In the genomic region with DNA sequence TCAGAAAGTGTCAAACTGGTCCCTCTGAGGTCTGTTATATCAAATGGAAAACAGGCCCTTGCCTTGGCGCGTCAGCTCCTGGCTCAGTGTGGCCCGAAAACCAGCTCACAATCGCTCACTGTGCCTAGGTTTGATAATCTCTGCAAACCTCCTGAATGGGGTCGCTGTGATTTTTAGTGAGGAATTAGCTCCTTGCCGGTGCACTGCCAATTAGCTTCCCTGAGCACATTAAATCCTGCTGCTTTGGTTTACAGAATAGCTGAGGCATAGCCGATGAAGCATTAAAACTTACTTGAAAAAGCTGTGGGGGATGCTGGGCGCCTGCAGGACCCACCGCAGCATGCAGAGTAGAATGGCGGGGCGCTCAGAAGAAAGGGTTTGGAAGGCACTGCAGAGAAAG, we compare ENCODE assay signal across 8 mouse cellular contexts. TPM values are rescaled to one million over a fixed set of nuclear protein-coding genes. Genes with fewer than 3 reads are reported as not detected.
A peak's percentile ranks its signal among the peaks of the same experiment; 100 is the strongest.
DNase-seq lines count a peak whose midpoint lies in the region; ATAC-seq lines count a peak whose summit lies in the region.
"Had no signal": no experiment of that assay in that cellular context is flagged by ENCODE, and none has a peak within 500 bp of the region (broad histone marks: within the 10 kb centered on the region; RNA-seq: fewer than 3 reads in every experiment).

No protein-coding gene starts in this region.

- peaks cover 7% of the 10 kb centered on the region; the same call in 1 of the 2 replicates for H3K4me1 ChIP-seq in embryonic facial prominence, embryonic 14.5 days (ENCODE audit: control insufficient read depth, insufficient read depth, low read length)
- peaks cover 48% of the 10 kb centered on the region for H3K4me1 ChIP-seq in limb, embryonic 10.5 days

- peak; percentile 46 to 59 for DNase-seq in right cerebral cortex, postnatal 10 days (ENCODE audit: low spot score in 2 of 2)
- DNase-seq in right cerebral cortex, adult 2 months (ENCODE audit: low spot score in 2 of 2), result no peak
- DNase-seq in embryonic facial prominence, embryonic 14.5 days (ENCODE audit: low spot score), result peak; percentile 23
- peak; percentile 56 for DNase-seq in limb, embryonic 10.5 days (ENCODE audit: low spot score)
- DNase-seq in right cerebral cortex, postnatal 4 days, result peak; percentile 6
- DNase-seq in lung, postnatal 10 days, result no peak

- no peak overlapping the region for H3K9ac ChIP-seq in embryonic facial prominence, embryonic 14.5 days (ENCODE audit: low read depth, low read length)

- H3K27ac ChIP-seq in embryonic facial prominence, embryonic 14.5 days (replicated peaks; ENCODE audit: low read depth, low read length), result no peak overlapping the region
- H3K27ac ChIP-seq in limb, embryonic 10.5 days, result peak overlapping the region; percentile 75

- no peaks in the 10 kb centered on the region for H3K36me3 ChIP-seq in embryonic facial prominence, embryonic 14.5 days (ENCODE audit: control insufficient read depth, insufficient read depth, low read length)
- H3K36me3 ChIP-seq in limb, embryonic 10.5 days, result no peaks in the 10 kb centered on the region

- H3K4me2 ChIP-seq in embryonic facial prominence, embryonic 14.5 days (ENCODE audit: low read depth, low read length), result peak overlapping the region; percentile 13; the same call in 1 of the 2 replicates

- no peak overlapping the region for H3K4me3 ChIP-seq in embryonic facial prominence, embryonic 14.5 days (ENCODE audit: low read depth, low read length)
- H3K4me3 ChIP-seq in limb, embryonic 10.5 days, result 0 out of 2 replicates have a peak overlapping the region, but pooled peaks have one; percentile 11

- H3K27me3 ChIP-seq in embryonic facial prominence, embryonic 14.5 days (replicated peaks; ENCODE audit: control insufficient read depth, insufficient read depth, low read length), result peaks cover 17% of the 10 kb centered on the region
- no peaks in the 10 kb centered on the region; the same call in 1 of the 2 replicates for H3K27me3 ChIP-seq in limb, embryonic 10.5 days (ENCODE audit: low read depth, poor library complexity, severe bottlenecking)

- 8% methylated on average over 11 of the region's 11 CpGs for WGBS in embryonic facial prominence, embryonic 14.5 days
- 15% methylated on average over 11 of the region's 11 CpGs for WGBS in limb, embryonic 10.5 days

- H3K9me3 ChIP-seq in embryonic facial prominence, embryonic 14.5 days (ENCODE audit: control insufficient read depth, low read length), result no peaks in the 10 kb centered on the region
- H3K9me3 ChIP-seq in limb, embryonic 10.5 days (replicated peaks), result no peaks in the 10 kb centered on the region

- no peak for ATAC-seq in embryonic facial prominence, embryonic 14.5 days (ENCODE audit: low read depth)
- ATAC-seq in inflammation-experienced regulatory T-cells, adult 6 months, result no peak

RNA-seq across cellular contexts. Expression of a gene that starts 15.4 kb away (rescaled TPM):
- 0.19 and 1.5 TPM in 2 replicates for polyA plus RNA-seq in embryonic facial prominence, embryonic 14.5 days (2014; fragmentation: Nextera tagmentation; extraction: Ambion mirVana)
- polyA plus RNA-seq in limb, embryonic 10.5 days (2016; fragmentation: Nextera tagmentation; extraction: Ambion mirVana), result 0.11 and 1.4 TPM in 2 replicates
- polyA plus RNA-seq in inflammation-experienced regulatory T-cells, adult 6 months (2017; shearing (Covaris generic)), result not detected
- polyA plus RNA-seq: liver, adult 2 months had no signal

Comparison
In these comparisons a context has a peak if more than half of its experiments do, and no peak if none do; other contexts are left out.
1. DNase-seq: peak in right cerebral cortex, postnatal 10 days (2 of 2), embryonic facial prominence, embryonic 14.5 days (single experiment), limb, embryonic 10.5 days (single experiment) and right cerebral cortex, postnatal 4 days (single experiment); none in right cerebral cortex, adult 2 months (0 of 2) and lung, postnatal 10 days (single experiment).